Mouse (Mus musculus): Measurements from ENCODE around the gene Mxd3. TPM values are rescaled to one million over a fixed set of nuclear protein-coding genes. Genes with fewer than 3 reads are reported as not detected.

Gene Mxd3
- polyA plus RNA-seq, 1 experiment from 2014 or later, result 47.5 TPM

GRCm38 (mm10) chr13:55313051-55313450 lies 16.6 kb downstream of the Mxd3 start:
- Histone ChIP-seq H3K4me2 (no peak overlapping the region), H3K27me3 (no peaks in the 10 kb centered on the region), H3K9ac (no peak overlapping the region), H3K4me3 (no peak overlapping the region), H3K9me3 (no peaks in the 10 kb centered on the region), H3K36me3 (peaks cover 90% of the 10 kb centered on the region), H3K4me1 (no peaks in the 10 kb centered on the region), H3K27ac (no peak overlapping the region)
- WGBS, result 86% methylated on average over 9 of the region's 9 CpGs
- no peak for ATAC-seq (ENCODE audit: borderline replicate concordance, extremely low read depth, low FRiP score, low TSS enrichment)

GRCm38 (mm10) chr13:55312028-55312630 lies 17.5 kb downstream of the Mxd3 start:
- H3K4me3 ChIP-seq, result no peak overlapping the region
- no peaks in the 10 kb centered on the region for H3K9me3 ChIP-seq
- H3K4me1 ChIP-seq, result no peaks in the 10 kb centered on the region
- no peaks in the 10 kb centered on the region for H3K27me3 ChIP-seq
- H3K36me3 ChIP-seq, result peaks cover 91% of the 10 kb centered on the region
- 77% methylated on average over 8 of the region's 8 CpGs for WGBS
- H3K9ac ChIP-seq, result no peak overlapping the region
- H3K27ac ChIP-seq, result no peak overlapping the region
- no peak overlapping the region for H3K4me2 ChIP-seq
- no peak for ATAC-seq (ENCODE audit: borderline replicate concordance, extremely low read depth, low FRiP score, low TSS enrichment)

- no peaks in the 10 kb centered on the region for H3K4me1 ChIP-seq
- no peak overlapping the region for H3K9ac ChIP-seq
- 85% methylated on average over 5 of the region's 5 CpGs for WGBS
- peaks cover 84% of the 10 kb centered on the region for H3K36me3 ChIP-seq
- no peak for ATAC-seq (ENCODE audit: borderline replicate concordance, extremely low read depth, low FRiP score, low TSS enrichment)
- no peak overlapping the region for H3K4me2 ChIP-seq
- no peak overlapping the region for H3K4me3 ChIP-seq
- H3K9me3 ChIP-seq, result no peaks in the 10 kb centered on the region
- H3K27me3 ChIP-seq, result no peaks in the 10 kb centered on the region
- no peak overlapping the region for H3K27ac ChIP-seq
These were observed 28.7 kb downstream of the Mxd3 start for GRCm38 (mm10) chr13:55300913-55301312.

- H3K4me1 ChIP-seq, result no peaks in the 10 kb centered on the region
- H3K27me3 ChIP-seq, result no peaks in the 10 kb centered on the region
- no peak for ATAC-seq (ENCODE audit: borderline replicate concordance, extremely low read depth, low FRiP score, low TSS enrichment)
- no peak overlapping the region for H3K4me2 ChIP-seq
- no peak overlapping the region for H3K27ac ChIP-seq
- H3K9me3 ChIP-seq, result no peaks in the 10 kb centered on the region
- H3K9ac ChIP-seq, result no peak overlapping the region
- no peak overlapping the region for H3K4me3 ChIP-seq
- peaks cover 82% of the 10 kb centered on the region for H3K36me3 ChIP-seq
- 90% methylated on average over 1 of the region's 1 CpGs for WGBS
These were observed 32.9 kb downstream of the Mxd3 start for GRCm38 (mm10) chr13:55296760-55297159.

- Histone ChIP-seq H3K4me1 (no peaks in the 10 kb centered on the region), H3K27ac (no peak overlapping the region), H3K27me3 (no peaks in the 10 kb centered on the region), H3K4me2 (no peak overlapping the region), H3K9me3 (no peaks in the 10 kb centered on the region), H3K36me3 (peaks cover 80% of the 10 kb centered on the region), H3K9ac (no peak overlapping the region), H3K4me3 (no peak overlapping the region)
- no peak for ATAC-seq (ENCODE audit: borderline replicate concordance, extremely low read depth, low FRiP score, low TSS enrichment)
- WGBS, result 72% methylated on average over 3 of the region's 3 CpGs
These were observed 40.8 kb downstream of the Mxd3 start for GRCm38 (mm10) chr13:55288854-55289253.

GRCm38 (mm10) chr13:55277646-55278045 lies 52.0 kb downstream of the Mxd3 start:
- Histone ChIP-seq H3K27ac (no peak overlapping the region), H3K4me1 (no peaks in the 10 kb centered on the region), H3K36me3 (peaks cover 55% of the 10 kb centered on the region), H3K4me3 (no peak overlapping the region), H3K4me2 (no peak overlapping the region), H3K9ac (no peak overlapping the region), H3K9me3 (no peaks in the 10 kb centered on the region), H3K27me3 (no peaks in the 10 kb centered on the region)
- ATAC-seq (ENCODE audit: borderline replicate concordance, extremely low read depth, low FRiP score, low TSS enrichment), result no peak
- WGBS, result 88% methylated on average over 5 of the region's 5 CpGs

GRCm38 (mm10) chr13:55277203-55277602 lies 52.4 kb downstream of the Mxd3 start:
- ATAC-seq (ENCODE audit: borderline replicate concordance, extremely low read depth, low FRiP score, low TSS enrichment), result no peak
- peaks cover 54% of the 10 kb centered on the region for H3K36me3 ChIP-seq
- 80% methylated on average over 5 of the region's 5 CpGs for WGBS
- no peaks in the 10 kb centered on the region for H3K9me3 ChIP-seq
- no peaks in the 10 kb centered on the region for H3K4me1 ChIP-seq
- H3K27ac ChIP-seq, result no peak overlapping the region
- no peak overlapping the region for H3K4me3 ChIP-seq
- H3K27me3 ChIP-seq, result no peaks in the 10 kb centered on the region
- no peak overlapping the region for H3K9ac ChIP-seq
- H3K4me2 ChIP-seq, result no peak overlapping the region

Other genes with a start within 250 kb of the Mxd3 start
- 23.2 and 26.3 TPM in 2 replicates for gene Uimc1, start 229.5 kb downstream of the Mxd3 start, polyA plus RNA-seq (2015; fragmentation: Nextera tagmentation; extraction: Ambion mirVana)
- 19.5 and 20.1 TPM in 2 replicates for gene Zfp346, start 224.5 kb downstream of the Mxd3 start, polyA plus RNA-seq (2015; fragmentation: Nextera tagmentation; extraction: Ambion mirVana)
- not detected in 2 replicates for gene Gm17617, start 196.3 kb downstream of the Mxd3 start, polyA plus RNA-seq (2015; fragmentation: Nextera tagmentation; extraction: Ambion mirVana)
- 19.9 and 20.2 TPM in 2 replicates for gene Fgfr4, start 177.2 kb downstream of the Mxd3 start, polyA plus RNA-seq (2015; fragmentation: Nextera tagmentation; extraction: Ambion mirVana)
- gene Nsd1, start 120.0 kb downstream of the Mxd3 start, polyA plus RNA-seq (2015; fragmentation: Nextera tagmentation; extraction: Ambion mirVana), result 61.0 and 61.7 TPM in 2 replicates
- 489 and 499 TPM in 2 replicates for gene Prelid1, start 9.3 kb downstream of the Mxd3 start, polyA plus RNA-seq (2015; fragmentation: Nextera tagmentation; extraction: Ambion mirVana)
- gene Rab24, start 7.9 kb downstream of the Mxd3 start, polyA plus RNA-seq (2015; fragmentation: Nextera tagmentation; extraction: Ambion mirVana), result 83.7 and 87.6 TPM in 2 replicates
- gene Lman2, start 33.0 kb upstream of the Mxd3 start, polyA plus RNA-seq (2015; fragmentation: Nextera tagmentation; extraction: Ambion mirVana), result 111 and 112 TPM in 2 replicates
- 1.2 and 1.3 TPM in 2 replicates for gene Rgs14, start 39.9 kb upstream of the Mxd3 start, polyA plus RNA-seq (2015; fragmentation: Nextera tagmentation; extraction: Ambion mirVana)
- gene Slc34a1, start 68.4 kb upstream of the Mxd3 start, polyA plus RNA-seq (2015; fragmentation: Nextera tagmentation; extraction: Ambion mirVana), result 0.17 TPM in 1 of 2 replicates, not detected in the other
- not detected in 2 replicates for gene Pfn3, start 85.4 kb upstream of the Mxd3 start, polyA plus RNA-seq (2015; fragmentation: Nextera tagmentation; extraction: Ambion mirVana)
- 0.10 and 0.65 TPM in 2 replicates for gene F12, start 97.0 kb upstream of the Mxd3 start, polyA plus RNA-seq (2015; fragmentation: Nextera tagmentation; extraction: Ambion mirVana)
- 45.1 and 45.7 TPM in 2 replicates for gene Grk6, start 115.2 kb upstream of the Mxd3 start, polyA plus RNA-seq (2015; fragmentation: Nextera tagmentation; extraction: Ambion mirVana)
- 0.29 and 0.39 TPM in 2 replicates for gene Prr7, start 134.4 kb upstream of the Mxd3 start, polyA plus RNA-seq (2015; fragmentation: Nextera tagmentation; extraction: Ambion mirVana)
- 124 and 132 TPM in 2 replicates for gene Dbn1, start 158.3 kb upstream of the Mxd3 start, polyA plus RNA-seq (2015; fragmentation: Nextera tagmentation; extraction: Ambion mirVana)
- gene Pdlim7, start 183.9 kb upstream of the Mxd3 start, polyA plus RNA-seq (2015; fragmentation: Nextera tagmentation; extraction: Ambion mirVana), result 169 and 176 TPM in 2 replicates
- gene Dok3, start 199.5 kb upstream of the Mxd3 start, polyA plus RNA-seq (2015; fragmentation: Nextera tagmentation; extraction: Ambion mirVana), result 2.7 and 3.1 TPM in 2 replicates
- gene Ddx41, start 206.8 kb upstream of the Mxd3 start, polyA plus RNA-seq (2015; fragmentation: Nextera tagmentation; extraction: Ambion mirVana), result 65.7 and 67.2 TPM in 2 replicates
- 33.4 and 40.3 TPM in 2 replicates for gene Fam193b, start 241.3 kb upstream of the Mxd3 start, polyA plus RNA-seq (2015; fragmentation: Nextera tagmentation; extraction: Ambion mirVana)
- gene Tmed9, start 243.9 kb upstream of the Mxd3 start, polyA plus RNA-seq (2015; fragmentation: Nextera tagmentation; extraction: Ambion mirVana), result 179 and 184 TPM in 2 replicates